Mouse (Mus musculus): ENCODE data around the gene Gm3453. TPM values are rescaled to one million over a fixed set of nuclear protein-coding genes. Genes with fewer than 3 reads are reported as not detected.
"Not testable (repeated sequence)": the region's sequence is repeated elsewhere in the genome, so short reads cannot be mapped to it uniquely, and the experiment has no call there.

Gm3453 gene
- polyA plus RNA-seq (2012; ENCODE audit: insufficient read depth, insufficient read length, low replicate concordance, missing spikeins), result not detected in 2 replicates

GRCm38 (mm10) chr14:5979037-5979436 lies at the start of gene Gm3453:
Gene Gm3453, minus strand, starts transcription at chr14:5979137.
- not testable (repeated sequence) for H3K4me1 ChIP-seq (ENCODE audit: control insufficient read depth, insufficient read depth, low read length); H3K27ac ChIP-seq (ENCODE audit: insufficient read depth, low read depth, low read length); H3K4me3 ChIP-seq (ENCODE audit: insufficient read depth, low read depth, low read length)
- 59% methylated on average over 2 of the region's 2 CpGs for whole genome bisulfite sequencing

DNA sequence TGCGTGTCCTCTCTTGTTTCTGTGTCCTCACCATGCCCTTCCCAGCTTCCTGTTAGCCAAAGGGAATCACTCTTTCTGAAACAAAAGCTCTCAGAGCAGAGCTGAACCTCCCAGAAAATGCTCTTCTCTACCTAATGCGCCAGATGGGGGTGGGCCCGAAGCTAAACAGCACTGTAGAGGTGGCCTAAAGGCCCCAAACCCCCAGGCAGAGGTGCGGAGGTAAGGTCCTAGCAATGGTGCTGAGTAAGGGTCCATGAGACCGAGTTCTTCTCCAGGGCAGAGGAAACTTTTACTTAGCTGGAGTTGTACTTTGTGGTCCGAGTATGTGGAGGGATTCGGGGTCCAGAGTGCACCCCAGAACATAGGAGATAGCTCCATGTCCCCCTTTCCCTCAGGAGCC lies 8.2 kb upstream of the Gm3453 start:
- H3K4me3 ChIP-seq (ENCODE audit: insufficient read depth, low read depth, low read length); H3K4me1 ChIP-seq (ENCODE audit: control insufficient read depth, insufficient read depth, low read length); H3K27ac ChIP-seq (ENCODE audit: insufficient read depth, low read depth, low read length): not testable (repeated sequence)
- 88% methylated on average over 7 of the region's 7 CpGs for WGBS

DNA sequence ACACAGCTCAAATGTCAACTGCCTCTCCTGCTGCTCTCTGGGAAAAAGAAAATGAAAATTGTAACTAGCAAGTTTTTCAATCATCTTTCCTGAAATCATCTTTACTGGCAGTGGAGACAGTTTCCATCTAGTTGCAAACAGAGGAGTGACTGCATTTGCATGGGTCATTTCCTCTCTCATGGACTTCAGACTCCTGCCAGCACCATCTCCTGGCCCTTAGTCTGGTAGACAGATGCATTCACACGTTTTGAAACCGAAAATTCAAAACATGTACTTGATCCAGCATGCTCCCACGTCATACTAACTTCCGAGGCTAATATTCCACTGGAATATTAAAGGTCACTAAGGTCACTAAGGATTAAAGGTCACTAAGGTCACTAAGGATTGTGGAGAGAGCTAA lies 16.5 kb downstream of the Gm3453 start:
- H3K27ac ChIP-seq (ENCODE audit: insufficient read depth, low read depth, low read length); H3K4me1 ChIP-seq (ENCODE audit: control insufficient read depth, insufficient read depth, low read length); H3K4me3 ChIP-seq (ENCODE audit: insufficient read depth, low read depth, low read length): not testable (repeated sequence)
- 57% methylated on average over 4 of the region's 4 CpGs for WGBS

DNA sequence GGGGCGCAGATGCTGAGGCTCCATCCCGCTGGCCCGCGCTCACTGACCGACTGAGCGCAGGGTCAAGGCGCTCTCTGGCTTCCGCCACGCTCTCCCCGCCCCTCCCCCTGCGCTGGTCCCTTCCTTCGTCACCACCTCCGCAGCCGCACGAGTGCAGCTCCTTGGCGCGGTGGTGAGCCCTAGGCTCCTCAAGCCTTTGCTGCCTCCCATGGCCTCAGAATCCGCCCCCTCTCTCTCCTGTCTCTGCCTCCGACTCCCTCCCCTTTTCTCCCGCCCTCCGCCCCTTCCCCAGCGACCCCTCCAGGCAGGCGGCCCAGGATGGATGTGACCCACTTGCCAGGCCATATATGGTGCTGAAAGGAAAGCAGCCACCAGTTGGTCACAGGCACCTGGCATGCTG lies 17.3 kb downstream of the Gm3453 start, which contains the start of gene Gm3248:
TSS of gene Gm3248 (minus strand) at position 111 of the 400 bp plus-strand sequence.
- not testable (repeated sequence) for H3K4me1 ChIP-seq (ENCODE audit: control insufficient read depth, insufficient read depth, low read length); H3K27ac ChIP-seq (ENCODE audit: insufficient read depth, low read depth, low read length)
- peak within 1 kb of the TSS; percentile 58 for H3K4me3 ChIP-seq (ENCODE audit: insufficient read depth, low read depth, low read length)
- WGBS, result under 1% methylated on average over 21 of the region's 23 CpGs

DNA sequence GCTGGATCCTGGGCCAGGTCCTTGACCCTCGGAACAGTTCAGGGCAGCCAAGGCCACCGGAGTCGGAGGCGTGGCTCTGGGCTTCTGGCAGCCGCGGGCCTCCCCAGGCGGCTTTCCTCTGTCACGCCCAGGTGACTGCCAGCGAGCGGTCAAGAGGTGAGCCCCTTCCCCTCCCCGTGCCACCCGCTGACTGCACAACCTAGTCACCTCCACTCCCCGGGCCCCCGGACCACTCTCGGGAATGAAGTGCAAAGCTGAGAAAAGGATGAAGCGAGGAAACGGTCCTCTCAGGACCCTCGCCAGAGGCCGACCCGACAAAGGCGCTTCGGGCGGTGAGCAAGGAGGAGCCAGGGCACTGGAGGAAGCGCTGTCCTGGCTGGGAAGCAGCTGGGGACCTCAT lies 17.8 kb downstream of the Gm3453 start:
- 2% methylated on average over 22 of the region's 24 CpGs for WGBS
- H3K4me3 ChIP-seq (ENCODE audit: insufficient read depth, low read depth, low read length), result peak overlapping the region; percentile 58
- H3K4me1 ChIP-seq (ENCODE audit: control insufficient read depth, insufficient read depth, low read length); H3K27ac ChIP-seq (ENCODE audit: insufficient read depth, low read depth, low read length): not testable (repeated sequence)

DNA sequence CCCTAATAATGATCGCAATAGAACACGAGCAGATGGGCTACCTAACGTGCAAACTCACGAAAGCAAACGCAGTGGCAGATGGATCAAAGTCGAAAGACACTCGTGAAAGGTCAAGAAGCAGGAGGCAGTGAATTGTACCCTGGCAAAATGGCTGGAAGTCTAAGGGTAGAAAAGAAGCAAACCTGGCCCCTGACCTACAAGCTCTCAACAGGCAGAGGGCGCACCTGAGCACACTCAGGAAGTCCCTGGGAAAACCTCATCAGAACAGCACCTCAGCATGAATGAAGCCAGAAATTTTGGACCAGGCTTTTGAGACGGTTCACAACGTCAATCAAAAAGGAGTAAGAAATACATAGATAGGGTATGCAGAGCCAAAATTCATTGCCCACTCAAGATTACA lies 18.5 kb downstream of the Gm3453 start:
- H3K4me1 ChIP-seq (ENCODE audit: control insufficient read depth, insufficient read depth, low read length); H3K4me3 ChIP-seq (ENCODE audit: insufficient read depth, low read depth, low read length); H3K27ac ChIP-seq (ENCODE audit: insufficient read depth, low read depth, low read length): not testable (repeated sequence)
- 19% methylated on average over 6 of the region's 10 CpGs for WGBS

DNA sequence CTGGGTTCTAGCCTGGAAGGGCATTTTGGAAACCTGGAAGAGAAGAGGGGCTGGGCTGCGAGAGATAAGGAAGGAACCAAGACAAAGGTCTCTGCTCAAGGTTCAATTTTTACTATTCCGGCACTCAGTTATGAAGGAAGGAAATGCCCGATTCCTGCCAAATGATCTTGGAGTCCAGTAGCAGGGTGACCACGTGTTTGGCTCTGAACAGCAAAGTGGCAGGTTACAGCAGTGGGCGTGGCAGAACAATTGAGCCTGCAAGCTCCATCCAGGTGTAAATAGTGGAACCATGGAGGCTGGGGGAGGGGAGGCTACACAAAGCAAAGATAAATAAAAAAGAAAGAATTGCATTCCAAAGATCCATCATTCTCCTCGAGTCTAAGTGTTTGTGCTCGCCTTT lies 55.7 kb downstream of the Gm3453 start:
- not testable (repeated sequence) for H3K27ac ChIP-seq (ENCODE audit: insufficient read depth, low read depth, low read length); H3K4me3 ChIP-seq (ENCODE audit: insufficient read depth, low read depth, low read length); H3K4me1 ChIP-seq (ENCODE audit: control insufficient read depth, insufficient read depth, low read length)
- WGBS, result 81% methylated on average over 7 of the region's 7 CpGs

Other genes with a start within 250 kb of the Gm3453 start
- not detected in 2 replicates for gene Gm3373, start 237.6 kb downstream of the Gm3453 start, polyA plus RNA-seq (2012; ENCODE audit: insufficient read depth, insufficient read length, low replicate concordance, missing spikeins)
- gene Gm3383, start 171.2 kb downstream of the Gm3453 start, polyA plus RNA-seq (2012; ENCODE audit: insufficient read depth, insufficient read length, low replicate concordance, missing spikeins), result not detected in 2 replicates
- not detected in 2 replicates for gene Gm3424, start 148.8 kb downstream of the Gm3453 start, polyA plus RNA-seq (2012; ENCODE audit: insufficient read depth, insufficient read length, low replicate concordance, missing spikeins)
- gene Gm8237, start 98.8 kb downstream of the Gm3453 start, polyA plus RNA-seq (2012; ENCODE audit: insufficient read depth, insufficient read length, low replicate concordance, missing spikeins), result not detected in 2 replicates
- not detected in 2 replicates for gene Gm3248, start 17.4 kb downstream of the Gm3453 start, polyA plus RNA-seq (2012; ENCODE audit: insufficient read depth, insufficient read length, low replicate concordance, missing spikeins)
- gene Gm6337, start 79.1 kb upstream of the Gm3453 start, polyA plus RNA-seq (2012; ENCODE audit: insufficient read depth, insufficient read length, low replicate concordance, missing spikeins), result not detected in 2 replicates
- not detected in 2 replicates for gene Gm8206, start 114.8 kb upstream of the Gm3453 start, polyA plus RNA-seq (2012; ENCODE audit: insufficient read depth, insufficient read length, low replicate concordance, missing spikeins)
- not detected in 2 replicates for gene Gm3468, start 129.5 kb upstream of the Gm3453 start, polyA plus RNA-seq (2012; ENCODE audit: insufficient read depth, insufficient read length, low replicate concordance, missing spikeins)
- not detected in 2 replicates for gene Gm3476, start 146.7 kb upstream of the Gm3453 start, polyA plus RNA-seq (2012; ENCODE audit: insufficient read depth, insufficient read length, low replicate concordance, missing spikeins)
- not detected in 2 replicates for gene Gm21560, start 240.2 kb upstream of the Gm3453 start, polyA plus RNA-seq (2012; ENCODE audit: insufficient read depth, insufficient read length, low replicate concordance, missing spikeins)